Mouse (Mus musculus) retina, adult 2 months (tissue): ENCODE data around the gene Arl15.

Experiments used
- DNase-seq: peaks from one replicate; pipeline ENCODE4 v3.0.0-alpha.2; 2012; ENCODE audit warnings: low read depth, low spot score

Gene Arl15

DNA sequence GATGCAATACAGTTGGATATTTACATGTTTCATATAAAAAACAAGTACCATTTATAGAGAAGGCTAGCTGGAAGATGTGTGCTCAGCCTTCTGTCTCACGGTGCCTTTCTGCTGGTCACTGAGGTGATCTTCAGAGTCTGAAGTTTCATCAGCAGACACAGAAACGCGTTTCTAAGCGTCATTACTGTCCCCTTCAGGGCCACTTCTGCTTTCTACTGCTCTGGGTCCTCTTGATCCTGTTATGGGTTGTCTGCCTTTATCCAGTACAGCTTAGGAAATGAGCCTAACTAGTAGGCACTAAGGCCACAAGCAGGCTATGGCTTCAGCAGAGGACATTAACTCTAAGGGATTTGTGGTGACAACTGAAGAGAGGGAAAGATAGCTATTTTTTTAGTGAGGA, 5.9 kb downstream of the Arl15 start:
- DNase-seq: no peak

DNA sequence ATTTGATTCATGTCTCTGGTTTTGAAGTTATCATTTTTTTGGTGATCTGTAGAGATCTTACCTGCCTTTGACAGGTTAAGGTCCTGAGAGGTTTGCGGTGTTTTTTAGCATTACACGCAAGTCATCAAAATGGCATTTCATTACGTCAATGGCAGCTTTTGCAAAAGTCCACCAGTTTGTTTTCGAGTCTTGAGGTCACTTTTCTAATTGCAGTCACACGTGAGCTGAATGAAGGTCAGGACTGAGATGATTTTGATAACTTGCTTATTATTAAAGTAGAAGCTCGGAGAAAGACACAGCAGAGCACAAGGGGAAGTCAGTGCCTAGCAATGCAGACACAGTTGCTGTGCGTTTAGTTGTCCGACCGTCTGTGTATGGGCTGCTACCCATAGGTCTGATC, 8.3 kb downstream of the Arl15 start:
- DNase-seq: no peak

DNA sequence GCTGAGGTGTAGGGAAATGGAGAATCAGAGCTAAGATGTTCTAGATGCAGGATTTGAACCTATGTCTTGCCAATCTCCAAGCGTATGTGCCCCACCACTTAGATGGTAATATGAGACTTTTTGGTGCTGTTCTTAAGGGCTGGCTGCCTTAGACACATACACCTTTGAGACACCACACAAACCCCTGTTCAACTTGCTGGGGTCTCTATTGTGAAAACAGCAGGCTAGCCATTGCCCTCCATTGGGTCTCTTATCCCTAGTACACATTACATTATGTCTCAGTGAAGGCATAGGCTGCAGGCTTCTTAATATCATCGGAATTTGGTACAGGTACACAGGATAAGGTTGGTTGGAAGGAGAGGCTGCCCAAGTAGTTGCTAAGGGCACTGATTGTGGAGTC, 16.8 kb downstream of the Arl15 start:
- no peak for DNase-seq

DNA sequence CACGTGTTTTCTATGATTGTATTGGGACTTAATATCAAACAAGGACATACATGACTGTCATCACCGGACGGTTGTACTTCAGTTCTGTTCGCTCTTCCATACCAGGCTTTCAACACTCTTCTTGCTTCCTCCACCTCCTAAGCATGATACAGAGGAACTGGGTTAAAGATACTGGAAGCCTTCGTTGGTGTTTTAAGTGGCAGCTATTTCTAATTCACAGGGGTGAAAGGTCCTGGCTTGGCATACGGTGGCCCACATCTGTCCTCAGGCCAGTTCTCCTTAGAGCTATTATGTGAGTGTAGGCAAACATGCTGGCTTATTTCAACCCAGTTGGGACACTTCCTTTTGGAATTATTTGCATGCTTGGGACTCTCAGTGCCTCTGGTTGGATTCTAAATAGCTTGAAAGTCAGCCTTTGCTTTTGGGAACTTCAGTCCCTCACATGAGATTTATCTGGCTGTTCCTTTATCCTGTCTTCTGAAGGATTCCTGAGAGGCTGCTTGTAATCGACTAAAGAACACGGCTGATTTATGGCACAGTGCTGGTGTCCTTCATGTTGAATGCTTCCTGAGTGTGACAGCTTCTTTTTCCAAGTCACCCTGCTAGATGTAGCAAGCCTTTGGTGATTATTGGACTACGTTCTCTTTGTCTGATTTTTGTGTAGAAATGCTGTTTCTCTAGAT, 17.7 kb downstream of the Arl15 start:
- DNase-seq: no peak

DNA sequence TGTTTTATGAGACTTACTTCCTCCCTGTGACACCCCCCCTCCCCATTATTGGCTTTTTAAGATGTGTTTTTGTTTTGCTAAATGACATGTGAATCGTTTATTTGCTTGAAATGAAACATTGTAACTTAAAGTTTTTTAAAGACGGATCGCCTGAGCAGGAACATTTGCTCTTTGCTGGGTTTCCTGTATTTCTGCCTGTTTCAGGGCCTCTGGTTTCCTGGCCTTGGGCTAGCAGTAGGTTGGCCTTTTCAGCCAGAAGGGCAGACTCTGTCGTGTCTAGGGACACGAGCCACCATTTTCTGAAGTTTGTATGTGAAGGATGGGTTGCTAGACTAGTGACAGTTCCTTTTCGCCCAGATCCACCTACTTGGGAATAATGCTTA, 18.3 kb downstream of the Arl15 start:
- no peak for DNase-seq

DNA sequence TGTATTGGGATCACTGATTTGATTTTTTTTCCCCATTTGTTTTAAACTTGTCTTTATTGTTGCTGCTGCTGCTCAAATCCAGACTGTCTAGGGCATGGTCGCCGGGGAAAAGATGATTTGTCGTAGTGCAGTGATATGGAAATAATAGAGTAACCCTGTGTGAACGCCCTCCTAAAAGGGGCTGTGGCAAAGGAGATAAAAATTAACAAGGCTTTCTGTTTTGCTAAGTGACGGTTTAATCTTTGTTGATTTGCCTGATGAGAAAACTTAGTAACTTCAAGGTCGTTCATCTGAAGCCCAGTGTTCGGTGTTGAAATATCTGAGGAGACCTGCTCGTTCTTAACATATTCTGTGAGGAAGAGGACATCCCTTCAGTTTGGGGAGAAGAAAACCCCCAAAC, 19.8 kb downstream of the Arl15 start:
- no peak for DNase-seq

DNA sequence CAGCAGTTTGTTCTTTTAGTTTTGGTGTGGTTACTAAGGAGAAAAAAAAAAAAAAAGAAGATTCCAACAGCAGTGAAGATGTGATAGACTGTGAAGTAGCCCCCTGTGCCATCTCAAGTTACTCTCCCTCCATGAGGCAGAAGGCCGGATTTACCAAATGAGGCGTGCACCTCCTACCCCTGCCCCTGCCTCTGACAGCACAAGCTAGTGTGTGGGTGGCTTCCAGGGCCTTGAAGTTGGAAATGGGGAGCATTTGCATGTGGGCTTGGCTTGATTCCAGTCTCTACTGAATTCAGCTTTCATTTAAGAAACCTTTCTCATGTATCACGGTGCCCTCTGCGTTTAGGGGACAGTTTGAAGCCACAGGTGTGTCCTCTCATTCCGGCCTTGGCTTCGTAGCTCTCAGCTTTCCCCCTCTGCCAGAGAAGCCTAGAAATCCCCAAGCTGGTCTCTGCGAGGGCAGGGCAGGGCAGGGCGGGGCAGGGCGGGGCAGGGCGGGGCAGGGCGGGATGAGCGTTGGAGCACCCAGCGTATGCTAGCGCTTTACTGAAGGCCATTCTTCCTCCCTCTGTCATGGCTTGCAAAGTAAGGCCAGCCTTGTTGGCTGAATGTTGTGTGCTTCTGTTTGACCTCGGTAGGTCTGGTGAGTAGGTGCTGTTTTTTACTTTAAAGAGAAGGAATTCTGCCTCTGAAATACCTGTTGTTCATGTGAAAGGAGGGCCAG, 21.6 kb downstream of the Arl15 start:
- no peak for DNase-seq

DNA sequence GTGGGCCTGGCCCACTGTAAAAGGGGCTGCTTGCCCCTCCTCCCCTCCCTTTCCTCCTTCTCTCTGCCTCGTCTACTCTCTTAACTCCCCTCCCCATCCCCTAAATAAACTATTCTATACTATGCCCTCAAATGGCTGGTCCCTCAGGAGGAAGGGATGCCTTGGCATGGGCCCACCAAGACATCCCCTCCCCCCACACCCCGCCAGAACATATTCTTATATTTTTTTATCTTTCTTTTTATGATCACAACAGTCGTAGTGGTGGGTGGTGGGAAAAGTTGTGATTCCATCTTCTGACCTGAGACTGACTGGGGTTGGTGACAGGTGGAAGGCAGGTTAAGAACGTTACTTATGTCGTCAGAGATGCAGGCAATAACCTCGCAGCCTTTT, 22.1 kb downstream of the Arl15 start:
- no peak for DNase-seq

DNA sequence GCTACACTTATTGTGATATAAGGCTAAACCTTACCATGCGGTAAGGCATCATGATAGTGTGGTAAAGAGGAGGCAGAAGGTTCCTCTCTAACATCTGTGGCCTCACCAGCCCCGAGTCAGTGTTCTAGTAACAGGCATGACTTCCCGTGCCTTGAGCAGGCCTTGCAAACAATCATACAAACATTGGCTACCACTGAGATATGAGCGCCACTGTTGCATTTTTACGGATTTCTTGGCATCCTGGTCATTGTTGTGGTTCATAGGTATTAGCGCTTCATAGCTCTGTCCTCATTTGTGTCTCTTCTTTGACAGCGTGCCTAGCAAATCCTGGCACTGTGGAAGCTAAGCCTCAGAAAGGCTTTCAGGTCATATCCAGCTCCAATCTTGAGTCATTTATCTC, 24.7 kb downstream of the Arl15 start:
- DNase-seq: no peak

DNA sequence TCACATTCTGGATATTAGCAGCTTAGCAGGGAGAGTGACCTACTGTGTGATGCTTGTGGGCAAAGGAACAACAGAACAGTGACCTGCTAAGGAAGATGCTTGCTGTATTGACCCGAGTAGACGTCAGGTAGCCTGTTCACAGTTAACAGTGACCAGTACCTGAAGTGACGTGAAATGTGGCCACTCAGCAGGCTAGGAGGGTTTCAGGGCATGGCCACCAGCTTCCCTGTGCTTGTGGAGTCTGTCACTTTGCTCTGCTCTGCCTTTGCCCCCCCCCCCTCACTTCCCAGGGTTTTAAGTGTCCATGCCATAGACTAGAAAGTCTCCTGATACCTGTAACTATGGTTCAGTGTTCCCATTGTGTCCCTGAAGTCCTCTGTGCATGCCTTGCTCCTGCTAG, 25.9 kb downstream of the Arl15 start:
- no peak for DNase-seq

DNA sequence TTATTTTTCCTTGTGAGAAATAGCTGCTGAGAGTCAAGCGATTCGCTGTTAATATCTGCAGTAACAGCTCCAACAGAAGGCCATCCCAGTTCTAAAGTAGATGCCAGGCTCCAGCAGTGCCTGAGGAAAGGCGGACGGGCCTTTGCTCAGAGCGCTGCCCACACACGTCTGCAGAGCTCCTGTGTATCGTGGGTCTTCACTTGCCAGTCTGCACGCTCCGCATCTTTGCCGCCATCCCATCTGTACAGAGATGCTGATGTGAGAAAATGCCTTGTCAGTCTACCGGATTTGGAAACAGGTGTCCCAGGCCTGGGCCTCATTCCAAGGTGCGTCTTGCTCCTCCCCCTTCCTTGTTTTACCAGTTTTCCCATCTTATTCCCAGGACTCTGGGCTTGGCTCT, 27.6 kb downstream of the Arl15 start:
- no peak for DNase-seq

DNA sequence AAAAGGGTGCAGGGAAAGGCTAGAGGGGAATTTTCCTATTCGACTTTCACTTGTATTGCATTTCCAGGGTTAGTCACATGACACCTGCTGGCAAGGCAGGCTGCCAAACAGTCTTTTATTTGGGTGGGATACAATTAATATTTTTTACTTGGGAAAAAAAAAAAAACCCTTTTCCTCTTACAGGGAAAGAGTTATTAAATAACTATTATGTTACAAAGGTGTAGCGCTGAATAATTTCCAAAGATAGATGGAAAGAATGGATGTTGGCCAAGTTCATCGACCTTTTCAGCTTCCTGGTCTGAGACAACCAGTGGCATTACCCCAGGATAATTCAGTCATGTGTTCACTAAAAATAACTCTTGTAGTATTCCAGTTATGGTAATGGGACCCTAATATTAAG, 29.7 kb downstream of the Arl15 start:
- no peak for DNase-seq

DNA sequence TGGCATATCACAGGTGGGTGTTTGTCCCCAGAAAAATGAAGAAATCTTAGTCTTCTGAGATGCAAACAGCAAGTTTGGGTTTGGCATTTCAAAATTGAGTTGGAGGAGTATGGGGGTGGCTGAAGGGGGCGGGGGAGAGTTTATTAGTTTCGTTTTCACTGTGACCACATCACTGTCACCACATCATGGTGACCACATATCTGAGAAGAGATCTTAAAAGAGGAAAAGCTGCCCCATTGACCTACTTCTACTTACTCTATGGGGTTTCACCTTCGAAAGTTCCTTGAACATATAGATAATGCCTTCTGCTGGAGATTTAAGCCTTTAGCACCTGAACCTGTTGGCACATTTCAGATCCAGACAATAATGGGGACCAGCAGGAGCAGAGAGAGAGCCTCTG, 34.3 kb downstream of the Arl15 start:
- DNase-seq: no peak

DNA sequence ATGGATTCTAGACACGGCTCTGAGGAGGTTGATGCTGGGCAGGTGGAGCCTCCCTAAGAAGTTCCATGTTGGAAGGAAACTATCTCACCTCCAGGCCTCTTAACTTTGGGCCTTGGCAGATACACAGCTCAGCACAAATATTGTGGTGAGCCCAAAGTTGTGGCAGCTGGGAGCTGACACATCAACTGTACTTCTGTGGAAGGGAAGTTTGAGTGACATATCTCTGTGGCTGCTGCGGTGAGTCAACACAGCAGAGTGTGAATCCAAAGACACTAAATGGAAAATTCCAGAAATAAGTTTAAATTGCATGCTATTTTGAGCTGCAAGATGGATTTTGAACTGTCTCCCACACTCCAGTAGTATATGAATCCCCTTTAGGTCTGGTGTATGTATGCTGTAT, 34.8 kb downstream of the Arl15 start:
- DNase-seq: no peak

DNA sequence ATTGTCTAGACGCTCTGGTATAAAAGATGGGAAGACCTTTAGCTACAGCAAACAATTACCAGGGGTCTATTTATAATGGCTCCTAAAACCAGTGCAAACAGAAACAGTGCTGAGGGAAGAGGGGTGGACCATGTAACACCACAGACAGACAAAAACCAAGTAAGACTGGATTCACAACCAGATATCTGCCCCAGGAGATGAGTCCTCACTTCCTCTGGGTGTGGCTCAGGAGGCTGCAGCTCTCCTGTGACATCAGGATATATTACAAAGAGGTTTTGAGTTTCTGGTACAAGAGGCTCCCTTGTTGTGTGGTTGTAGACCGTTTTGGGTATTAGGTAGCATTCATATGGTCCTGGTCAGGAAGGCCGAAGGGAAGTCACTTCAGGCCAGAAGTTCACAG, 36.5 kb downstream of the Arl15 start:
- no peak for DNase-seq

DNA sequence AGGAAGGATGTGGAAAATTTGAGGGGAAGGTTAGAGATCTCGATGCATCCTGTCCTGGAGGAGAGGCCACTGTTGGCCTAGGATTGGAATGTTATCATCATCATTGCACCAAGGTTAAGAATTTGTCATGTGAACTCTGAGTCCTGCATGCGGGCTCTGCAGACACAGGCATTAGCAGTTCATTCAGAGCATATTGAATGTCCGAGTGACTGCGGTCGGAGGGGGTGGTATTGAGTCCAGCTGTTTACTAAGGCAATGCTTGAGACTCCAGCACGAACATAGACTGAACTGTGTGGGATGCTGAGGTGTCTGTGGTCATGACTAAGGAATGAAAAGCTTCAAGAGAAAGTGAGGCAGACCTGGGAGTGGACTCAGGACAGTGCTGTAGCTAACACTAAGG, 38.6 kb downstream of the Arl15 start:
- DNase-seq: no peak

DNA sequence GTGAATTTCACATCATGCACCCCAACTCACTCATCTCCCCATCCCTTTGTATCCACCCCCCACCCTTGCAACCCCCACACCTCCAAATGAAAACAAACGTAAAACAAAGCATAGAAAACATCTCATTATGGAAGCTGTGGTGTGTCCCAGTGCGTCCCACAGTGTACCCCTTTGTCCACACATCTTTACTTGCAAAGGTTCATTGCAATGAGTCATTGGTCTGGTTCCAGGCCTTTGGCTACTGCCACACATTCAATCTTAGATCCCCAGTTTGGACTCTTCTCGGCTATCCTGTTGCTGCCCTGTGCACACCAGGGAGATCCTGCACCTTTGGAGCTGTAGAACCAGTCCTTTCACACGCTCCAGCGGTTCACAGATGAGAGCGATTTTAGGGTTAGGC, 41.6 kb downstream of the Arl15 start:
- DNase-seq: no peak

DNA sequence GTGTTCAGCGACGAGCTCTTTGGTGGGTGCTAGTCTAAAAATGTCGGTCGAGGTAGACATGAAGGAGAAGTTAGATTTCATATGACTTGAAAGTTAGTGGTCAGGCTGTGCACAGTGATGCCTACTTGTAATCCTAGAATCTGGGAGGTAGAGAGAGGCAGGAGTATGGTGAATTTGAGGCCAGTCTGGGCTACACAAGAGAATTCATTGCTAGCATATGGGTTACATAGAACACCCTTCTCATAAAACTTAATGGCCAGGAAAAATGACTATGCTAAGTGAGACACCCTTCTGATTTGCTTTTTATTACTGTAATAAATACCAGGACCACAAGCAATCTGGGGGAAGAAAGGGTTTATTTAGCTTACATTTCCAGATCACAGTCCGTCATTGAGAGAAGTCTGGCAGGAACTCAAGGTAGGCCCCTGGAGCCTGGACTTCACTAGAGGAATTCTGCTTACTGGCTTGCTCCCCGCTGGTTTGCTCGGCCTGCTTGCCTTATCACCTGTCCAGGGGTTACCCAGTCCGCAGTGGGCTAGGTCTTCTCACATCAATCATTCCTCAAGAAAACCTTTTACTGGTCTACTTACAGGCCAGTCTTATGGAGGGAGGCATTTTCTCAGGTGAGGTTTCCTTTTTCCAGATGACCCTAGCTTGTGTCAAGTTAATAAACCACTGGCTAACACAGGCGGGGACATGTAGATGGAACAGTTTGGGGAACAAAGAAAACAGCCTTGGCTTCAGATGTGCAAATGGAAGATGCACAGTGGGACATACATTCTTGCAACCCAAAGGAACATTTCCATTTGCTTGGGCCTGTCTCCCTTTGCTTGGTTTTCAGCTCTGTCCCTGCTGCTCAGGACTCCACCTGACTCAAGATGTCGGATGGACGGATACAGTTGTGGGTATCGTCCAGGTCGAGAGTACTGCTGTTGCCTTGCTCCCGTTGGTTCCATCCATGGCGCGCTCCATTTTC, 44.6 kb downstream of the Arl15 start:
- DNase-seq: no peak

DNA sequence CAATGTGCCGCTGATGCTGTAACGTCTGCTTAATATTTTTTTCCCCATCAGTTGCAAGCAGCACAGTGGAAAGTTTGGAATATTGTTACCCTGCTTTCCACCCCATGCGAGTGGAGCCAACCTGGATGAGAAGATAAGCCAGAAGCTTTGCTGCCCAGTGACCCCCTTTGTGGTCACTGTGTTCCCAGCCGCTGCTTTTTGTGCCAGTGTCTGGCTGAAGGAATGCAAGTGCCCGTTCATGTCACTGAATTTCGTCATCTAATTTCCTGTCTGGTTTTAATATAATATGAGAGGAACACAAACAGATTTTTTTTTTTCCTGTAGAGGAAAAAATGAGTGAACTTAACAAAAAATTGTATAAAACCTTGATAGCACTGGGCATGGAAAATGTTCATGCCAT, 46.1 kb downstream of the Arl15 start:
- no peak for DNase-seq

DNA sequence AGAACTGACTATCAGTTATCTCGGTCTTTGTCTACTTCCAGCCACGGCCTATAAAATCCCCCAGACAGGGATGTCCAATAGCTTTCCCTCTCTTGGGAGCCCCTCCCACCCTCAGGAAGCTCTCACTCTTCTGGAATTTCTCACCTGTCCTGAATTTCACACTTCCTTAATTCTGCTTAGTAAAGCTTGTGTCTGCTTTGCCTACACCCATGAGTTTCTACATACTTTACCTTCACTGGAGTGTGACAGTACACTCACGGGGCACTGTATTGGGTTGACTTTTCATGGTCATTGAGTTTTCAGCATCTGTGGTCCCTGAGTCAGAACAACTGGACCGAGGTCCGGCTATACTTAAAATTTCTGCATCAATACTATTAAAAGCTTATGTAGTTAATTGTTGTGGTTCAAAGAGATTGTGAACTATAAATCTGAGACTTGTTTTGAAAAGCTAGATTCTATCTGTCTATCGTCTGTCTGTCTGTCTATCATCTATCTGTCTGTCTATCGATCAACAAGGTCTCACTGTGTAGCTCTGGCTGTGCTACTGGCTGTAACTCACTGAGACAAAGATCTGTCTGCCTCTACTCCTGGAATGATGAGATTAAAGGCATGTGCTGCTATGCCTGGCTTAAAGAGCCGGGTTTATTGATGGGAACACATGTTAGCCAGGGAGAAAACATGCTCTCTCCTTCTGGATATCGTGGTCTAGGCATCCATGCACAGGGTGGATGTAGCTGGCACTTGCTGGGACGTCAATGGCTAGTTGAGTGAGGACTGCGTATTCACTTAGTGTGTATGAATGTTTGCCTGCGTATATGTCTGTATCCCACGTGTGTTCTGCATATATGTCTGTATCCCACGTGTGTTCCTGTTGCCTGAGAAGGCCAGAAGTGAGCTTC, 48.4 kb downstream of the Arl15 start:
- DNase-seq: no peak

DNA sequence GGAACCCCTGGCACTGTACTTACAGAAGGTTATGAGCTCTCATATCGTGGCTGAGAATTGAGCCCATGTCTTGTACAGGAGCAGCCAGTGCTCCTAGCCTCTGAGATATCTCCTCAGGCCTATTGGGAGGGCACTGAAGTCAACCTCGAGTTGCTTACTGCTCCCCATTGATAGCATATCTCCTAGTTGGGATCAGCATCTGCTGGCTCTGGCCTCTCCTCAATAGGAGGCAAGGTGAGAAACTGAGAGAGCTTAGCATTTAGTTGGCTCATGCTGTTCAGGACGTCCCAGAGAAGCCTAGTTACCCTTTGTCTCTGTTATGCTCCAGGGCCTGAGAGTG, 49.0 kb downstream of the Arl15 start:
- no peak for DNase-seq

DNA sequence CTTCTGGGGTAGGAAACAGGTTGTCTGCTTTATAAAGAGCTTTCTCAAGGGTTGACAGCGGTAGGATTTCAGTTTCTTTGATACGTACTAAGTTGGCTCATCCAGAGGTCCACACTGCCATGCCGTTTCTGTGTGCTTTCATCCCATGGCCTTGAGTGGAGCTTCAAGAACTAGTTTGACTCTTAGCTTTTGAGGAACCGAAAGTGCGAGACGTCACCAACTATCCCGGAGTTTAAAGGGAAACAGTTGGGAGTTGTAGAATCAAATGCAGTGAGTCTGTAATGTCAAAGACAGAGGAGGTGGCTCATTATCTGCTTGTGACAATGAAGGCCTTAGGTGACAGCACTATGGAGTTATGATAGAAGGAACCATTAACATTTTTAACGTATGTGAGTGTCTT, 49.6 kb downstream of the Arl15 start:
- no peak for DNase-seq
